Mouse (Mus musculus): ENCODE measurements around the gene I0C0044D17Rik. TPM values are rescaled to one million over a fixed set of nuclear protein-coding genes. Genes with fewer than 3 reads are reported as not detected.
A peak's percentile ranks its signal among the peaks of the same experiment; 100 is the strongest.

Gene I0C0044D17Rik
- polyA plus RNA-seq, 1 experiment from 2014 or later: not detected

GRCm38 (mm10) chr4:98796591-98797341, 26.9 kb downstream of the I0C0044D17Rik start:
- no peak for ATAC-seq
- no peaks in the 10 kb centered on the region for H3K27me3 ChIP-seq
- DNase-seq (ENCODE audit: low read depth, low spot score): no peak
- TF ChIP-seq CTCF (IDR thresholded peaks at IDR 0.05): no peak
- POLR2A ChIA-PET: no interaction called here
- CTCF ChIA-PET: no interaction called here
- in situ Hi-C loops (cut with MboI; ENCODE audit: low pct_unique_long_range_greater_than_20kb): no loop called here

DNA sequence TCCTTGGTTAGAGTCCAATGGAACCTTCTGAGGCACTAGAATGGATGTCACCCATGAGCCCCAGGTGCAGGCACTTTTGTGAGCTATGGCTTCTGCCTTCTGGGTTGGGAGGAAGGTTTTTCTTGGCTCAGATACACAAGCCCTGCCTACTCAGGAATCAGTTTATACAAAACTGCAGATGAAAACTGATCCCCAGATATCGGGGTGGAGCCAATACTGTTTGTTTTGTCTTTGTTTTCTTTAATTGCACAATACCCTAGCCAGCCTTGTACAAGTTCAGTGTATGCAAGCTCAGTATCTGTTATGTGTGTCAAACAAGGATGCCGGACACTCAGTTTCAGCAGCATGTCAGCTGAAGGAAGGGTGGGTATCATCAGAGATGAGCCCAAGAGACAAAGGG, 28.4 kb downstream of the I0C0044D17Rik start:
- in situ Hi-C loops (cut with MboI; ENCODE audit: low pct_unique_long_range_greater_than_20kb): no loop called here

DNA sequence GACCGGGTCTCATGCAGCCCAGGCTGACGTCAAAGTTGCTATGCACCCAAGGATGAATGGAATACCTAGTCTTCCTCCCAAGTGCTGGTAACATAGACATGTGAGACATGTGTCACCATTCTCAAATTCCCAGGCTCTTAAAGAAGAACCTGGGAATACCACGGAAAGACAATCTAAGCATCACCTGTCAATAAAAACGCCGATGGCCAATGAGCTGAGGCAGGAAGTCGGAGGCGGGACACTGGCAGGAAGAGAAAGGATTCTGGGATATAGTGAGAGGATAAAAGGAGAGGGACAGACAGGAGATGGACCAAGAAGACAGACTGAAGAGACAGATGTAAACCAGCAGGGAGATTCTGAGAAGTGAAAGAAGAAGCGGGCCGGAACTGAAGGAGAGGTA, 30.2 kb downstream of the I0C0044D17Rik start:
- CTCF ChIA-PET: no interaction called here
- in situ Hi-C loops (cut with MboI; ENCODE audit: low pct_unique_long_range_greater_than_20kb): no loop called here

More for the DNA sequence above, 28.4 kb downstream of the I0C0044D17Rik start:
- no peak for DNase-seq (ENCODE audit: low read depth, low spot score)
- ChIA-PET POLR2A (no interaction called here), CTCF (no interaction called here)
- no peaks in the 10 kb centered on the region for H3K27me3 ChIP-seq
- no peak for TF ChIP-seq CTCF (IDR thresholded peaks at IDR 0.05)
- no peak for ATAC-seq

GRCm38 (mm10) chr4:98790721-98791120, 32.9 kb downstream of the I0C0044D17Rik start:
- CTCF ChIA-PET: interaction anchor here (1.1 to 1.6 kb wide), 2 partner anchors 15 to 23 kb away, joined by 3 read pairs; no protein-coding TSS in a partner anchor
- POLR2A ChIA-PET: no interaction called here
- no peak for TF ChIP-seq CTCF (IDR thresholded peaks at IDR 0.05)
- H3K27me3 ChIP-seq: no peaks in the 10 kb centered on the region
- in situ Hi-C loops (cut with MboI; ENCODE audit: low pct_unique_long_range_greater_than_20kb): no loop called here
- ATAC-seq (no peak), DNase-seq (ENCODE audit: low read depth, low spot score) (no peak)

More for the DNA sequence above, 30.2 kb downstream of the I0C0044D17Rik start:
- no peak for TF ChIP-seq CTCF (IDR thresholded peaks at IDR 0.05)
- DNase-seq (ENCODE audit: low read depth, low spot score) (no peak), ATAC-seq (no peak)
- H3K27me3 ChIP-seq: no peaks in the 10 kb centered on the region
- POLR2A ChIA-PET: no interaction called here

DNA sequence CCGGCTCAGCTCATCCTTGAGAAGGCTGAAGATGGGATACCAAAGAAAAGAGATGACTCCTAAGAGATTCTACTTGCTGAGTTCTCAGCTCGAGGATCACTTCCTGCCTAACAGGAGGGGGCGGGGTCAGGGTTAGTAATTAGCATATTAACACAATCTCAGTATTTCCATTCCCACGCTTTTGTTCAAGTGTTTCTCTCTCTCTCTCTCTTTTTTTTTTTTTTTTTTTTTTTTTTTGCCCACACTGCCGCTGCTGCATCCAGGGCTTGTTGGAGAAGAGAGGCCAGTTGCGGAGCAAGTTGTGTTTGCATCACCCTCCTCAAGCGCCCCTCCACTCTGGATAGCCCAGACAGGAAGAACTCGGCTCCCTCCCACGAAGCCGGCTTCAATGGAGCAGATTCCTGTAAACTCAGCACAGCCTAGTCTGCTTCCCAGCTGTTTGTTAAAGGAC, 33.8 kb downstream of the I0C0044D17Rik start:
- no peaks in the 10 kb centered on the region for H3K27me3 ChIP-seq
- no peak for DNase-seq (ENCODE audit: low read depth, low spot score)
- ATAC-seq: no peak
- POLR2A ChIA-PET: no interaction called here
- in situ Hi-C loops (cut with MboI; ENCODE audit: low pct_unique_long_range_greater_than_20kb): no loop called here
- CTCF ChIA-PET: interaction anchor here (0.8 to 1.6 kb wide), 2 partner anchors 16 to 50 kb away, joined by 3 to 6 read pairs; no protein-coding TSS in a partner anchor
- TF ChIP-seq CTCF (IDR thresholded peaks at IDR 0.05): no peak

- TF ChIP-seq CTCF (IDR thresholded peaks at IDR 0.05): no peak
- H3K27me3 ChIP-seq: no peaks in the 10 kb centered on the region
- ChIA-PET POLR2A (no interaction called here), CTCF (interaction anchor here (0.8 to 1.6 kb wide), 2 partner anchors 17 to 49 kb away, joined by 3 to 6 read pairs; no protein-coding TSS in a partner anchor)
- peak; percentile 22 for DNase-seq (ENCODE audit: low read depth, low spot score)
- ATAC-seq: no peak
- in situ Hi-C loops (cut with MboI; ENCODE audit: low pct_unique_long_range_greater_than_20kb): no loop called here
These were observed 34.4 kb downstream of the I0C0044D17Rik start for GRCm38 (mm10) chr4:98789133-98789765.

DNA sequence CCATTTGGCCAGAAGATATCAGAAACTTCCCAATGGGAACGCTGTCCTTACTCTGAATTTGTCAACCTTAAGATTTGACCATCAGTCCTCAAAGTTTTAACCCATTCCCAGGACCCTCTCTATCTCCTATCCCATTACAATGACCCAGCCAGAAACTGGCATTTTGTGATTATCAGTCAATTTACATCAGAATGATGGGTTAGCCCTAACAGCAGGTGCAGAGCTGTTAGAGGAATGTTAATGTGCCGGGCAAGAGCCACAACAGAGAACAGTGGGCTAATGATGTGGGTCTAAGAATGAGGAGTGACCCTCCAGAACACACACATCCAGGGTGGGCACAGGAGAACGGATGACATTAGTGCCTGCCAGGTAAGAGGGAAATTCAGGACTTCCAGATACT, 37.4 kb downstream of the I0C0044D17Rik start:
- DNase-seq (ENCODE audit: low read depth, low spot score) (no peak), ATAC-seq (no peak)
- CTCF ChIA-PET: no interaction called here
- no peak for TF ChIP-seq CTCF (IDR thresholded peaks at IDR 0.05)
- POLR2A ChIA-PET: no interaction called here
- H3K27me3 ChIP-seq: no peaks in the 10 kb centered on the region
- in situ Hi-C loops (cut with MboI; ENCODE audit: low pct_unique_long_range_greater_than_20kb): no loop called here

DNA sequence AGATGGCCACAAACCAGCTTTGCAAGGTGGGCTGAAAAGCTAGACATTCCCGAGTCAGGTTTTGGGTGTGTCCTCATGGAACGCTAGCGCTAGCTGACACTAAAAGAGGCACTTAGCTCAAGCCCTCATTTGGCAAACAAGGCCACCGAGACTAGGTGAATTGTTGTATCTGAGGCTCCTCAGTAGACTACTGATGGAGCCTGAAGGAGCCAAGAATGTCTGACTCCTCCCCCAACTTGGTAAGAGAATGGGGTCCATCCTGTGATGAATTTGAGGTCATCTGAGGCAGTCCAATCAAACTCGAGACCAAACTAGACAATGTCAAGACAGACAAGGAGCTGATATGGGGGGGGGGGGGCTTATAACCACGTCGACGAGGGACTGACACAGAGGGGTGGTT, 37.8 kb downstream of the I0C0044D17Rik start:
- TF ChIP-seq CTCF (IDR thresholded peaks at IDR 0.05): no peak
- ChIA-PET CTCF (no interaction called here), POLR2A (no interaction called here)
- no peak for DNase-seq (ENCODE audit: low read depth, low spot score)
- in situ Hi-C loops (cut with MboI; ENCODE audit: low pct_unique_long_range_greater_than_20kb): no loop called here
- no peak for ATAC-seq
- H3K27me3 ChIP-seq: no peaks in the 10 kb centered on the region

DNA sequence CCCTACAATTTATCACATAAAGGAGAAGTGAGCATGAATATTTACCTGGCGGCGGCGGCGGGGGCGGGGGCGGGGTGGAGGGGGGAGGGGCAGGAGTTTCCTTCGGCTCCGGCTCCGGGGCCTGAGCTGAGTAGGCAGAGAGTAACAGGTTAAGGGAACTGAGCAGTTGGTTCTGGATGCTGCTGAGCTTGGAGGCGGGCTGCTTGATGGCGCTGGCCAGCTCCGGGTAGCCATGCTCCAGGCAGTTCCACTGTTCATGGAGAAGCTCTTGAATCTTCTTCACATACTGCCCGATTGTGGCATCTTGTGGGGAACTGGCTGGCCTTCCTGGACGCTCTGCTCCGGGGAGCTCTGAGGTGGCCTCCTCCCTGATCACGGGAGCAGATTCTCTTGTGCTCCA, 45.4 kb downstream of the I0C0044D17Rik start:
- no peaks in the 10 kb centered on the region for H3K27me3 ChIP-seq
- ChIA-PET CTCF (no interaction called here), POLR2A (no interaction called here)
- ATAC-seq (no peak), DNase-seq (ENCODE audit: low read depth, low spot score) (no peak)
- no peak for TF ChIP-seq CTCF (IDR thresholded peaks at IDR 0.05)
- in situ Hi-C loops (cut with MboI; ENCODE audit: low pct_unique_long_range_greater_than_20kb): no loop called here

DNA sequence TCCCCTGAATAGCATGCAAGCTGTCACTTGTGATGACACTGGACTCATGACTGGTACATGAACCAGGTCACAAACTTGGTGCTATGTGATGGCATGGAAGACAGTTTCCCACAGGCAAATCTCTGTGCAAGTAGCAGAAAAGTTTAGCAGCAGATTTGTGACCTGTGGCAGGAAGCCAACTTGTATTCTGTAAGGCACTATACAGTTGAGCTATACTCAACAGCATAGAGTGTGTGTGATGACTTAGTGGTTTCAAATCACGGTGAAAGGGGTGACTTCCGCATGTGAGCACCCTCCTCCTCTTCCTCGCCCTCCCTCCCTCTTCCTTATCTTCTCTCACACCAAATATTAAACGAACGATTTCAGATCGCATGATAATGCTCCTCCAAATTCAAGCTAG, 46.2 kb downstream of the I0C0044D17Rik start:
- in situ Hi-C loops (cut with MboI; ENCODE audit: low pct_unique_long_range_greater_than_20kb): no loop called here
- DNase-seq (ENCODE audit: low read depth, low spot score) (no peak), ATAC-seq (no peak)
- no peak for TF ChIP-seq CTCF (IDR thresholded peaks at IDR 0.05)
- ChIA-PET CTCF (no interaction called here), POLR2A (no interaction called here)
- no peaks in the 10 kb centered on the region for H3K27me3 ChIP-seq

GRCm38 (mm10) chr4:98776721-98777427, 46.8 kb downstream of the I0C0044D17Rik start:
- in situ Hi-C loops (cut with MboI; ENCODE audit: low pct_unique_long_range_greater_than_20kb): no loop called here
- no peak for TF ChIP-seq CTCF (IDR thresholded peaks at IDR 0.05)
- CTCF ChIA-PET: no interaction called here
- no peaks in the 10 kb centered on the region for H3K27me3 ChIP-seq
- ATAC-seq (no peak), DNase-seq (ENCODE audit: low read depth, low spot score) (no peak)
- POLR2A ChIA-PET: interaction anchor here (0.6 kb wide), 1 partner anchor 907 kb away, joined by 3 read pairs; no protein-coding TSS in a partner anchor

Measured in Patski (cell line).